Mouse (Mus musculus) embryo, embryonic 10.5 days (tissue): ENCODE data around the gene Zbtb48.

Experiments
- DNase-seq: peaks from one replicate; pipeline ENCODE4 v3.0.0-alpha.2; 2015; ENCODE audit warnings: low spot score

Gene Zbtb48

GRCm38 (mm10) chr4:151972221-151972967 is 55.1 kb downstream of the Zbtb48 start:
- DNase-seq = peak; percentile 73
